Mouse (Mus musculus) retina, postnatal 1 day (tissue): ENCODE data around the gene H1f0.
"Not testable (repeated sequence)": the region's sequence is repeated elsewhere in the genome, so short reads cannot be mapped to it uniquely, and the experiment has no call there.

ENCODE experiments used
- DNase-seq: peaks from one replicate; pipeline ENCODE4 v3.0.0-alpha.2; 2012

The H1f0 gene

GRCm38 (mm10) chr15:79005581-79005980 is 22.7 kb upstream of the H1f0 start:
- DNase-seq, result no peak

GRCm38 (mm10) chr15:79006638-79007037 is 21.6 kb upstream of the H1f0 start:
- peak; percentile 78 for DNase-seq

GRCm38 (mm10) chr15:79007059-79007458 is 21.2 kb upstream of the H1f0 start:
- peak; percentile 65 for DNase-seq

GRCm38 (mm10) chr15:79007836-79008235 is 20.4 kb upstream of the H1f0 start:
- not testable (repeated sequence) for DNase-seq

- DNase-seq, result no peak
Measured at GRCm38 (mm10) chr15:79009734-79010133, 18.5 kb upstream of the H1f0 start.

GRCm38 (mm10) chr15:79011550-79011949 is 16.7 kb upstream of the H1f0 start:
- no peak for DNase-seq

GRCm38 (mm10) chr15:79013382-79013781 is 14.9 kb upstream of the H1f0 start:
- DNase-seq, result peak; percentile 58

- DNase-seq, result peak; percentile 54
Measured at GRCm38 (mm10) chr15:79018191-79018590, 10.1 kb upstream of the H1f0 start.

GRCm38 (mm10) chr15:79018886-79019285 is 9.4 kb upstream of the H1f0 start:
- DNase-seq, result peak; percentile 55

GRCm38 (mm10) chr15:79022671-79023230 is 5.5 kb upstream of the H1f0 start:
- no peak for DNase-seq

GRCm38 (mm10) chr15:79023366-79023765 is 4.9 kb upstream of the H1f0 start:
- no peak for DNase-seq

- peak; percentile 56 for DNase-seq
Measured at GRCm38 (mm10) chr15:79025687-79026308, 2.5 kb upstream of the H1f0 start.

GRCm38 (mm10) chr15:79026511-79027290 is 1.5 kb upstream of the H1f0 start:
- peak; percentile 34 for DNase-seq

GRCm38 (mm10) chr15:79027291-79028205 is 702 bp upstream of the H1f0 start:
- DNase-seq, result peak; percentile 49

GRCm38 (mm10) chr15:79028823-79029484 is 704 bp downstream of the H1f0 start:
- no peak for DNase-seq

GRCm38 (mm10) chr15:79029519-79030241 is 1.4 kb downstream of the H1f0 start:
- peak; percentile 50 for DNase-seq

GRCm38 (mm10) chr15:79030551-79031435 is 2.5 kb downstream of the H1f0 start:
- peak; percentile 97 for DNase-seq

GRCm38 (mm10) chr15:79031908-79032307 is 3.7 kb downstream of the H1f0 start:
- DNase-seq, result not testable (repeated sequence)

GRCm38 (mm10) chr15:79037913-79038328 is 9.7 kb downstream of the H1f0 start:
- peak; percentile 79 for DNase-seq

GRCm38 (mm10) chr15:79038331-79038730 is 10.1 kb downstream of the H1f0 start:
- DNase-seq, result no peak

- DNase-seq, result peak; percentile 89
Measured at GRCm38 (mm10) chr15:79038853-79039252, 10.6 kb downstream of the H1f0 start.
